Mouse (Mus musculus) bone marrow macrophage, adult 2 months (primary cell): ENCODE measurements around the gene Epha4.

Source experiments
- CTCF ChIP-seq: IDR thresholded peaks from 2 replicates; pipeline ENCODE4 v1.5.1; 2012; ENCODE audit warnings: low read depth, mild to moderate bottlenecking, low read length, moderate library complexity
- POLR2A ChIP-seq: IDR thresholded peaks from 2 replicates; pipeline ENCODE4 v1.6.1; 2012; ENCODE audit warnings: mild to moderate bottlenecking, low read depth, low read length, borderline replicate concordance

- no peak for TF ChIP-seq POLR2A
- TF ChIP-seq CTCF, result no peak
Observed at GRCm38 (mm10) chr1:77452721-77453120, 62.2 kb downstream of the Epha4 start.
